Mouse (Mus musculus) ES-E14 (cell line): ENCODE data around the gene Ahdc1.

Experiments
- MAFK ChIP-seq: IDR thresholded peaks from 2 replicates; pipeline ENCODE4 v1.6.1; 2014; ENCODE audit warnings: mild to moderate bottlenecking, low read depth, low read length, inconsistent platforms; ENCODE audit not compliant: insufficient read depth
- ZNF384 ChIP-seq: IDR thresholded peaks from 2 replicates; pipeline ENCODE4 v1.6.1; 2012; ENCODE audit warnings: low read depth, low read length, inconsistent platforms

GRCm38 (mm10) chr4:133017597-133018262, 6.7 kb downstream of the Ahdc1 start:
- TF ChIP-seq ZNF384 (no peak), MAFK (no peak)
